Mouse (Mus musculus) ES-E14 (cell line): ENCODE measurements around the gene Als2cr12.

Source experiments
- CHD2 ChIP-seq: IDR thresholded peaks from 2 replicates; pipeline ENCODE4 v1.6.1; 2014; ENCODE audit warnings: mild to moderate bottlenecking, low read depth, low read length, inconsistent platforms
- HCFC1 ChIP-seq: IDR thresholded peaks from 2 replicates; pipeline ENCODE4 v1.6.1; 2012; ENCODE audit warnings: low read length, inconsistent platforms, borderline replicate concordance; ENCODE audit not compliant: insufficient read depth
- MAFK ChIP-seq: IDR thresholded peaks from 2 replicates; pipeline ENCODE4 v1.6.1; 2014; ENCODE audit warnings: mild to moderate bottlenecking, low read depth, low read length, inconsistent platforms; ENCODE audit not compliant: insufficient read depth
- ZC3H11A ChIP-seq: IDR thresholded peaks from 2 replicates; pipeline ENCODE4 v1.6.1; 2012; ENCODE audit warnings: low read depth, mild to moderate bottlenecking, inconsistent platforms, low read length, borderline replicate concordance

- TF ChIP-seq ZC3H11A: no peak
- no peak for TF ChIP-seq HCFC1
- no peak for TF ChIP-seq CHD2
- TF ChIP-seq MAFK: no peak
Measured at GRCm38 (mm10) chr1:58699988-58700387, 4.2 kb upstream of the Als2cr12 start.
